Mouse (Mus musculus): Measurements from ENCODE around the gene Dpp7. TPM values are rescaled to one million over a fixed set of nuclear protein-coding genes. Genes with fewer than 3 reads are reported as not detected.

Dpp7 gene
- polyA plus RNA-seq (2012; rRNA removed) (43.6 and 50.6 TPM in 2 replicates), polyA plus RNA-seq (2014; fragmentation: Nextera tagmentation; extraction: Ambion mirVana) (24.7 and 25.8 TPM in 2 replicates)

GRCm38 (mm10) chr2:25356208-25357079, at the start of gene Dpp7:
Gene Dpp7 (minus strand): TSS chr2:25356359.
- Histone ChIP-seq H3K4me1 (ENCODE audit: control insufficient read depth, insufficient read depth, low read length) (peaks cover 15% of the 10 kb centered on the region), H3K27ac (replicated peaks; ENCODE audit: low read depth, low read length) (no peak within 1 kb of the TSS)
- peak; percentile 87 for ATAC-seq (ENCODE audit: low FRiP score, low read depth)

GRCm38 (mm10) chr2:25403994-25404393, 47.8 kb upstream of the Dpp7 start:
- no peak for ATAC-seq (ENCODE audit: low FRiP score, low read depth)

More at GRCm38 (mm10) chr2:25356208-25357079, at the start of gene Dpp7:
- 5% methylated on average over 13 of the region's 13 CpGs for WGBS
- H3K27me3 ChIP-seq (ENCODE audit: control insufficient read depth, insufficient read depth, low read length), result no peaks in the 10 kb centered on the region
- H3K4me2 ChIP-seq (replicated peaks; ENCODE audit: low read depth, low read length, severe bottlenecking), result peak within 1 kb of the TSS; percentile 94
- no peaks in the 10 kb centered on the region for H3K9me3 ChIP-seq (ENCODE audit: control insufficient read depth, low read length)
- peak within 1 kb of the TSS; percentile 52 for H3K4me3 ChIP-seq (replicated peaks; ENCODE audit: low read length)
- peak within 1 kb of the TSS; percentile 58 for H3K9ac ChIP-seq (ENCODE audit: low read depth, low read length, severe bottlenecking)
- DNase-seq (ENCODE audit: low spot score), result peak; percentile 80
- peaks cover 24% of the 10 kb centered on the region for H3K36me3 ChIP-seq (ENCODE audit: control insufficient read depth, insufficient read depth, low read length)
- no peak for TF ChIP-seq POLR2A (IDR thresholded peaks at IDR 0.05; ENCODE audit: borderline replicate concordance, extremely low read depth, insufficient read depth, insufficient read length)

GRCm38 (mm10) chr2:25402972-25403601, 46.9 kb upstream of the Dpp7 start:
- Histone ChIP-seq H3K4me2 (replicated peaks; ENCODE audit: low read depth, low read length, severe bottlenecking) (peak overlapping the region; percentile 60), H3K9me3 (ENCODE audit: control insufficient read depth, low read length) (no peaks in the 10 kb centered on the region), H3K4me3 (replicated peaks; ENCODE audit: low read length) (peak overlapping the region; percentile 52), H3K9ac (ENCODE audit: low read depth, low read length, severe bottlenecking) (peak overlapping the region; percentile 54), H3K4me1 (ENCODE audit: control insufficient read depth, insufficient read depth, low read length) (no peaks in the 10 kb centered on the region), H3K27ac (replicated peaks; ENCODE audit: low read depth, low read length) (no peak overlapping the region), H3K27me3 (ENCODE audit: control insufficient read depth, insufficient read depth, low read length) (peaks cover 59% of the 10 kb centered on the region), H3K36me3 (ENCODE audit: control insufficient read depth, insufficient read depth, low read length) (no peaks in the 10 kb centered on the region)
- DNase-seq (ENCODE audit: low spot score) (peak; percentile 63), ATAC-seq (ENCODE audit: low FRiP score, low read depth) (peak; percentile 39)
- TF ChIP-seq POLR2A (IDR thresholded peaks at IDR 0.05; ENCODE audit: borderline replicate concordance, extremely low read depth, insufficient read depth, insufficient read length), result no peak
- 2% methylated on average over 44 of the region's 54 CpGs for WGBS

More at GRCm38 (mm10) chr2:25403994-25404393, 47.8 kb upstream of the Dpp7 start:
- 82% methylated on average over 4 of the region's 4 CpGs for WGBS
- Histone ChIP-seq H3K4me1 (ENCODE audit: control insufficient read depth, insufficient read depth, low read length) (no peaks in the 10 kb centered on the region), H3K4me3 (replicated peaks; ENCODE audit: low read length) (peak overlapping the region; percentile 52; the same call in 1 of the 2 replicates), H3K4me2 (replicated peaks; ENCODE audit: low read depth, low read length, severe bottlenecking) (0 out of 2 replicates have a peak overlapping the region, but pooled peaks have one; percentile 60), H3K27ac (replicated peaks; ENCODE audit: low read depth, low read length) (no peak overlapping the region), H3K9ac (ENCODE audit: low read depth, low read length, severe bottlenecking) (no peak overlapping the region), H3K36me3 (ENCODE audit: control insufficient read depth, insufficient read depth, low read length) (no peaks in the 10 kb centered on the region), H3K9me3 (ENCODE audit: control insufficient read depth, low read length) (no peaks in the 10 kb centered on the region), H3K27me3 (ENCODE audit: control insufficient read depth, insufficient read depth, low read length) (peaks cover 55% of the 10 kb centered on the region)
- DNase-seq (ENCODE audit: low spot score), result no peak
- no peak for TF ChIP-seq POLR2A (IDR thresholded peaks at IDR 0.05; ENCODE audit: borderline replicate concordance, extremely low read depth, insufficient read depth, insufficient read length)

GRCm38 (mm10) chr2:25402377-25402971, 46.3 kb upstream of the Dpp7 start:
- no peaks in the 10 kb centered on the region for H3K4me1 ChIP-seq (ENCODE audit: control insufficient read depth, insufficient read depth, low read length)
- TF ChIP-seq POLR2A (IDR thresholded peaks at IDR 0.05; ENCODE audit: borderline replicate concordance, extremely low read depth, insufficient read depth, insufficient read length), result no peak
- peak overlapping the region; percentile 54; the same call in 1 of the 2 replicates for H3K9ac ChIP-seq (ENCODE audit: low read depth, low read length, severe bottlenecking)
- DNase-seq (ENCODE audit: low spot score) (peak; percentile 89), ATAC-seq (ENCODE audit: low FRiP score, low read depth) (no peak)
- no peak overlapping the region for H3K27ac ChIP-seq (replicated peaks; ENCODE audit: low read depth, low read length)
- no peaks in the 10 kb centered on the region for H3K36me3 ChIP-seq (ENCODE audit: control insufficient read depth, insufficient read depth, low read length)
- peaks cover 61% of the 10 kb centered on the region for H3K27me3 ChIP-seq (ENCODE audit: control insufficient read depth, insufficient read depth, low read length)
- H3K4me3 ChIP-seq (replicated peaks; ENCODE audit: low read length), result peak overlapping the region; percentile 52
- 2% methylated on average over 13 of the region's 13 CpGs for WGBS
- H3K9me3 ChIP-seq (ENCODE audit: control insufficient read depth, low read length), result no peaks in the 10 kb centered on the region
- peak overlapping the region; percentile 60 for H3K4me2 ChIP-seq (replicated peaks; ENCODE audit: low read depth, low read length, severe bottlenecking)

- 3% methylated on average over 17 of the region's 17 CpGs for WGBS
- no peak overlapping the region for H3K9ac ChIP-seq (ENCODE audit: low read depth, low read length, severe bottlenecking)
- no peak overlapping the region for H3K4me2 ChIP-seq (replicated peaks; ENCODE audit: low read depth, low read length, severe bottlenecking)
- H3K36me3 ChIP-seq (ENCODE audit: control insufficient read depth, insufficient read depth, low read length), result no peaks in the 10 kb centered on the region
- H3K4me1 ChIP-seq (ENCODE audit: control insufficient read depth, insufficient read depth, low read length), result no peaks in the 10 kb centered on the region
- no peak for TF ChIP-seq POLR2A (IDR thresholded peaks at IDR 0.05; ENCODE audit: borderline replicate concordance, extremely low read depth, insufficient read depth, insufficient read length)
- H3K27ac ChIP-seq (replicated peaks; ENCODE audit: low read depth, low read length), result no peak overlapping the region
- DNase-seq (ENCODE audit: low spot score) (no peak), ATAC-seq (ENCODE audit: low FRiP score, low read depth) (no peak)
- H3K4me3 ChIP-seq (replicated peaks; ENCODE audit: low read length), result peak overlapping the region; percentile 14
- H3K9me3 ChIP-seq (ENCODE audit: control insufficient read depth, low read length), result no peaks in the 10 kb centered on the region
- H3K27me3 ChIP-seq (ENCODE audit: control insufficient read depth, insufficient read depth, low read length), result peaks cover 78% of the 10 kb centered on the region
Measured at GRCm38 (mm10) chr2:25400764-25401163, 44.6 kb upstream of the Dpp7 start.

Measured in limb, embryonic 14.5 days (tissue).